Mouse (Mus musculus): ENCODE results near the gene Dctn1. TPM values are rescaled to one million over a fixed set of nuclear protein-coding genes. Genes with fewer than 3 reads are reported as not detected.

The Dctn1 gene
- polyA plus RNA-seq, 1 experiment from 2014 or later: 164 TPM

- H3K4me1 ChIP-seq (ENCODE audit: control insufficient read depth, insufficient read depth, low read length): peaks cover 34% of the 10 kb centered on the region
- WGBS: 1% methylated on average over 40 of the region's 52 CpGs
- no peaks in the 10 kb centered on the region for H3K9me3 ChIP-seq (replicated peaks; ENCODE audit: control insufficient read depth, low read length, poor library complexity, severe bottlenecking)
- peak overlapping the region; percentile 98 for H3K4me2 ChIP-seq (ENCODE audit: low read length)
- H3K36me3 ChIP-seq (ENCODE audit: control insufficient read depth, insufficient read depth, low read length): peaks cover 14% of the 10 kb centered on the region
- H3K9ac ChIP-seq (ENCODE audit: low read depth, low read length): peak overlapping the region; percentile 80
- H3K4me3 ChIP-seq (ENCODE audit: low read depth, low read length): peak overlapping the region; percentile 70
- no peak; the same call in 1 of the 2 replicates for ATAC-seq
- no peaks in the 10 kb centered on the region for H3K27me3 ChIP-seq (ENCODE audit: control insufficient read depth, insufficient read depth, low read depth, low read length)
- H3K27ac ChIP-seq (ENCODE audit: low read length): peak overlapping the region; percentile 94
These were observed 43.6 kb upstream of the Dctn1 start for GRCm38 (mm10) chr6:83121863-83122710.

- 0 out of 2 replicates have a peak overlapping the region, but pooled peaks have one; percentile 98 for H3K4me2 ChIP-seq (ENCODE audit: low read length)
- H3K27me3 ChIP-seq (ENCODE audit: control insufficient read depth, insufficient read depth, low read depth, low read length): no peaks in the 10 kb centered on the region
- H3K36me3 ChIP-seq (ENCODE audit: control insufficient read depth, insufficient read depth, low read length): peaks cover 9% of the 10 kb centered on the region; the same call in 1 of the 2 replicates
- H3K4me1 ChIP-seq (ENCODE audit: control insufficient read depth, insufficient read depth, low read length): peaks cover 34% of the 10 kb centered on the region
- H3K9ac ChIP-seq (ENCODE audit: low read depth, low read length): no peak overlapping the region
- H3K4me3 ChIP-seq (ENCODE audit: low read depth, low read length): no peak overlapping the region
- H3K27ac ChIP-seq (ENCODE audit: low read length): peak overlapping the region; percentile 23; the same call in 1 of the 2 replicates
- WGBS: 81% methylated on average over 5 of the region's 5 CpGs
- no peaks in the 10 kb centered on the region for H3K9me3 ChIP-seq (replicated peaks; ENCODE audit: control insufficient read depth, low read length, poor library complexity, severe bottlenecking)
- no peak for ATAC-seq
These were observed 42.8 kb upstream of the Dctn1 start for GRCm38 (mm10) chr6:83122961-83123360.

DNA sequence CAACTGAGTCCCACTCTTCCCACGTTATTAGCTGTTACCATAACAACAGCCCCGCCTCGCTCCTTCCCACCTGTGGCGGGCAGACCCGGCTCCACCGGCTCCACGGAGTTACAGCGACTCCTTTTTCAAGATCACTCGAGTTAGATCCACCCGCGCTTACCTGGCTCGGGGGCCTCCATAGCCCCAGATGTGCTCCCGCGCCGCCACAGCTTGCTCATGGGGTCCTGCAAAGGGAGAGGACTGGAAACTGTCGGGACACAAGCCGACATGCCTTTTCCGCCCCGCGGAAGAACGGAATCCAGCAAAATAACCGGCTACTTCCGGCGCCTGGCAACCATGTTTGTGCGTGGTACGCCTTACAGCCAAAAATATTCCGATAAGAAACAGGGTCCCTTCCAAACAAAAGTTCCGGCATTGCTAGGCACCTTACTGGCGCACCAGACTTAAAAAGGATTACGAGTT, 40.8 kb upstream of the Dctn1 start:
- Histone ChIP-seq H3K4me1 (ENCODE audit: control insufficient read depth, insufficient read depth, low read length) (peaks cover 28% of the 10 kb centered on the region), H3K27ac (ENCODE audit: low read length) (peak overlapping the region; percentile 38; the same call in 1 of the 2 replicates), H3K4me3 (ENCODE audit: low read depth, low read length) (peak overlapping the region; percentile 74), H3K9ac (ENCODE audit: low read depth, low read length) (peak overlapping the region; percentile 69), H3K4me2 (ENCODE audit: low read length) (peak overlapping the region; percentile 88), H3K27me3 (ENCODE audit: control insufficient read depth, insufficient read depth, low read depth, low read length) (no peaks in the 10 kb centered on the region), H3K36me3 (ENCODE audit: control insufficient read depth, insufficient read depth, low read length) (no peaks in the 10 kb centered on the region), H3K9me3 (replicated peaks; ENCODE audit: control insufficient read depth, low read length, poor library complexity, severe bottlenecking) (no peaks in the 10 kb centered on the region)
- under 1% methylated on average over 30 of the region's 30 CpGs for WGBS
- ATAC-seq: peak; percentile 4; the same call in 1 of the 2 replicates

DNA sequence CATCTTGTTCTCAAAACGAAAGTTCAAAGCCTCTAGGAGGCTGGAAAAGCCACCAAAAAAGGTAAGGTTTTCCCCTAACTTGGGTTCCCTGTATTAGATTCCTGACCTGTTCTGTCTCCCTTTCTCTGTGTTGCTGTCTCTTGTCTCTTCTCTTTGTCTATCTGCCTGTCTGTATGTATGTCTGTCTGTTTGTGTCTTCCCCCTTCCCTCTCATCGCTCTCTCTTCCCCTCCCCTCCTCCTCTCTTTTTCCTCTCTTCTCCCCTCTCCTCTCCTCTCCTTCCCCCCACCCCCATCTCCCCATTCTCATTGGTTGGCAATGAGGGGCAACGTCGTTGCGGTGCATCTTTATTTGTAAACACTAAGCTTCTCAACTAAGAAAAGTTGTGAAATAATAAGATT, 40.4 kb upstream of the Dctn1 start, which contains the start of gene Ino80b:
Gene Ino80b (minus strand): TSS at position 101 of the 400 bp plus-strand sequence.
- ATAC-seq: no peak
- 28% methylated on average over 5 of the region's 5 CpGs for WGBS
- Histone ChIP-seq H3K27ac (ENCODE audit: low read length) (peak within 1 kb of the TSS; percentile 38; the same call in 1 of the 2 replicates), H3K4me1 (ENCODE audit: control insufficient read depth, insufficient read depth, low read length) (peaks cover 23% of the 10 kb centered on the region), H3K4me3 (ENCODE audit: low read depth, low read length) (peak within 1 kb of the TSS; percentile 74), H3K9me3 (replicated peaks; ENCODE audit: control insufficient read depth, low read length, poor library complexity, severe bottlenecking) (no peaks in the 10 kb centered on the region), H3K9ac (ENCODE audit: low read depth, low read length) (peak within 1 kb of the TSS; percentile 69), H3K36me3 (ENCODE audit: control insufficient read depth, insufficient read depth, low read length) (no peaks in the 10 kb centered on the region), H3K4me2 (ENCODE audit: low read length) (peak within 1 kb of the TSS; percentile 88), H3K27me3 (ENCODE audit: control insufficient read depth, insufficient read depth, low read depth, low read length) (no peaks in the 10 kb centered on the region)

DNA sequence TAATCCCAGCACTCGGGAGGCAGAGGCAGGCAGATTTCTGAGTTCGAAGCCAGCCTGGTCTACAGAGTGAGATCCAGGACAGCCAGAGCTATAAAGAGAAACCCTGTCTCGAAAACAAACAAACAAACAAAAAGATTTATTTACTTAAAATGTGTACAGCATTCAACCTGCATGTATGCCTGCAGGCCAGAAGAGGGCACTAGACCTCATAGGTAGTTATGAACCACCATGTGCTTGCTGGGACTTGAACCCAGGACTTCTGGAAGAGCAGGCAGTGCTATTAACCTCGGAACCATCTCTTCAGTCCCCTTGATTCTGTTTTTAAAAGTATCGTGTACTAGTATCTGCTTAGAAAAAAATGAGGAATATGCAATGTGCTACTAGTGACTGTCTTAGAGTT, 38.3 kb upstream of the Dctn1 start:
- no peaks in the 10 kb centered on the region for H3K36me3 ChIP-seq (ENCODE audit: control insufficient read depth, insufficient read depth, low read length)
- WGBS: 97% methylated on average over 5 of the region's 5 CpGs
- peaks cover 15% of the 10 kb centered on the region for H3K4me1 ChIP-seq (ENCODE audit: control insufficient read depth, insufficient read depth, low read length)
- no peak for ATAC-seq
- H3K9ac ChIP-seq (ENCODE audit: low read depth, low read length): no peak overlapping the region
- H3K9me3 ChIP-seq (replicated peaks; ENCODE audit: control insufficient read depth, low read length, poor library complexity, severe bottlenecking): no peaks in the 10 kb centered on the region
- H3K4me2 ChIP-seq (ENCODE audit: low read length): no peak overlapping the region
- H3K27ac ChIP-seq (ENCODE audit: low read length): no peak overlapping the region
- H3K4me3 ChIP-seq (ENCODE audit: low read depth, low read length): no peak overlapping the region
- H3K27me3 ChIP-seq (ENCODE audit: control insufficient read depth, insufficient read depth, low read depth, low read length): no peaks in the 10 kb centered on the region

DNA sequence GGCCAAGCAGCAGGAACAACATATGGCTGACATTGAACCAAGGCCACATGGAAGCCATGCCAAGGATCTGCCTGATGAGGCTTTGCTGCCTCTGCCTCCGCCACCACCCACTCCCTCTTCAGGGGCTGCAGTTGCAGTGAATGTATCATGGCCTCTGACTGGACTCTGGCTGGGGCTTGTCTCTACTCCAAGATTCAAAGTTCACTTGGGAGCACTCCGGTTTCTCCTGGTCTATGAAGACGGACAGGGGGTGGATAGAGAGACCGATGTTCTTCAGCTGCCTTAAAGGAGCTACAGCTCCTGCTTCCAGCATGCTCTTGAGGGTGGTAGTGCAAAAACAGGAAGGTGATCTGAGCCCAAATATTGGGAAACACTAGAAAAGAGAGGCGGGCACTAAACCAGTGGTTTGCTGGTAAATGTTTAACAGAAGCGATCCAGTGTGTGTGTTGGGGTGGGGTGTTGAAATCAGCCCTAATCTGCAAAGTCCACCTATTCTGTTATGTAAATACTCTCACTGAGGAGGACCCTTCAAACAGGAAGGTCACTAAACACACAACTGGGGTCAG, 34.2 kb upstream of the Dctn1 start:
- no peaks in the 10 kb centered on the region for H3K9me3 ChIP-seq (replicated peaks; ENCODE audit: control insufficient read depth, low read length, poor library complexity, severe bottlenecking)
- H3K27me3 ChIP-seq (ENCODE audit: control insufficient read depth, insufficient read depth, low read depth, low read length): peaks cover 8% of the 10 kb centered on the region
- no peak overlapping the region for H3K27ac ChIP-seq (ENCODE audit: low read length)
- no peak overlapping the region for H3K4me3 ChIP-seq (ENCODE audit: low read depth, low read length)
- no peak overlapping the region for H3K9ac ChIP-seq (ENCODE audit: low read depth, low read length)
- no peak for ATAC-seq
- H3K4me2 ChIP-seq (ENCODE audit: low read length): no peak overlapping the region
- 90% methylated on average over 6 of the region's 6 CpGs for WGBS
- peaks cover under 1% of the 10 kb centered on the region for H3K4me1 ChIP-seq (ENCODE audit: control insufficient read depth, insufficient read depth, low read length)
- no peaks in the 10 kb centered on the region for H3K36me3 ChIP-seq (ENCODE audit: control insufficient read depth, insufficient read depth, low read length)

- Histone ChIP-seq H3K9me3 (replicated peaks; ENCODE audit: control insufficient read depth, low read length, poor library complexity, severe bottlenecking) (no peaks in the 10 kb centered on the region), H3K4me1 (ENCODE audit: control insufficient read depth, insufficient read depth, low read length) (peaks cover 7% of the 10 kb centered on the region), H3K27me3 (ENCODE audit: control insufficient read depth, insufficient read depth, low read depth, low read length) (peaks cover 13% of the 10 kb centered on the region), H3K36me3 (ENCODE audit: control insufficient read depth, insufficient read depth, low read length) (no peaks in the 10 kb centered on the region), H3K4me3 (ENCODE audit: low read depth, low read length) (no peak overlapping the region), H3K9ac (ENCODE audit: low read depth, low read length) (no peak overlapping the region), H3K27ac (ENCODE audit: low read length) (no peak overlapping the region), H3K4me2 (ENCODE audit: low read length) (no peak overlapping the region)
- no peak for ATAC-seq
- WGBS: 86% methylated on average over 9 of the region's 9 CpGs
These were observed 33.4 kb upstream of the Dctn1 start for GRCm38 (mm10) chr6:83132176-83132919.

- Histone ChIP-seq H3K4me1 (ENCODE audit: control insufficient read depth, insufficient read depth, low read length) (peaks cover 19% of the 10 kb centered on the region), H3K4me2 (ENCODE audit: low read length) (no peak overlapping the region), H3K4me3 (ENCODE audit: low read depth, low read length) (no peak overlapping the region), H3K9me3 (replicated peaks; ENCODE audit: control insufficient read depth, low read length, poor library complexity, severe bottlenecking) (no peaks in the 10 kb centered on the region), H3K27me3 (ENCODE audit: control insufficient read depth, insufficient read depth, low read depth, low read length) (peaks cover 13% of the 10 kb centered on the region), H3K36me3 (ENCODE audit: control insufficient read depth, insufficient read depth, low read length) (no peaks in the 10 kb centered on the region), H3K27ac (ENCODE audit: low read length) (no peak overlapping the region), H3K9ac (ENCODE audit: low read depth, low read length) (no peak overlapping the region)
- no peak for ATAC-seq
- WGBS: 76% methylated on average over 3 of the region's 3 CpGs
These were observed 31.5 kb upstream of the Dctn1 start for GRCm38 (mm10) chr6:83134226-83134625.
